Mouse (Mus musculus): ENCODE results near the gene Nme4.
A peak's percentile ranks its signal among the peaks of the same experiment; 100 is the strongest.

Gene Nme4

DNA sequence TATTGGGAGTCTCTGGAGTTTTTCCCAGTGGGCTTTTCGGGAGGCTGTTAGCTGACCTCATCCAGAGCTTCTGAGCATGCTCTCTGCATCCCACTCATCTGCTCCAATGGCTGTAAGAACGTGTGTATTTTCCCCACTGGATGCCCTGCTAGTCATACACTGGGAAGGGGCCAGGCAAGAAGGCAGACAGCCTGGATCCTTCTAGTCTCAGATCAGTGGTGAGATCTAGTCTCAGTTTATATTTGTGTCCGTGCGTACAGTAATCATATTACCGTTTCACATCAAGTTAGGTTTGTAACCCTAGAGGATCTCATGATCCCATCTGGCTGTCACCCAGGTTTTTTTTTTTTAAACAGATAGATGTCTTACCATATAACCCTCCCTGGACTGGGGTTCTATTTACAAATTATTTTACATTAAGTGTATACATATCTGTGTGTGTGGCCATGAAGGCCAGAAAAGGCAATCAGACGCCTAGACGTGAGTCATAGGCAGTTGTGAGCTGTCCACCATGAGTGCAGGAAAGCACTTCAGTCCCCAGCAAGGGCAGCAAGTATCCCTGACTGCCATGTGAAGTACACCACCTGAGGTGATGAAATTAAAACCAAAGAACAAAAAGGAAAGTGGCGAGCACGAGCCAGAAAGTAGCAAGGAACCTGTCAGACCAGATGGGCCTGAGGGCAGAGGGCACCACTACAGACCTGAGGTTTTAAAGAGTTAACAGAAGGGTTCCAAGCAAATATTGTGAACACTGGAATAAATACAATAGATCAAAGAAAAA lies 37.4 kb downstream of the Nme4 start:
- no peak for DNase-seq

DNA sequence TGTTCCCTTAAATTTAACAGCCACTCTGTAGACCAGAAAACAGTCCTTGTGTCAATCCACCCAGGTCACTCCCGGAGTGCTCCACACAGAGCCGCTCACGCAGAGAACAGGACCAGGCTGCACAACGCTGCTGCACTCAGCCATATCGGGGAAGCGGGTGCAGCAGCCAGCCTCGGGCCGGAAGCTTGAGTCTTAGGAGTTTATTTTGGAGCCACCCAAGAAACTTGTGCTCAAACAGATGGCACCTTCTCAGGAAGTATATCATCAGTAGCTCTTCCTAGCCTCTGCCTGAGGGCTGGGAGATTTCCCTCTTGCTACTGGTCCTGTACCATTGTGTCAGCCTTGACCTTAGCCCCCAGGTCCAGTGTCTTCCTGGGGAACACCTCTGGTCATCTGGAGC lies 38.1 kb downstream of the Nme4 start:
- DNase-seq, result no peak

DNA sequence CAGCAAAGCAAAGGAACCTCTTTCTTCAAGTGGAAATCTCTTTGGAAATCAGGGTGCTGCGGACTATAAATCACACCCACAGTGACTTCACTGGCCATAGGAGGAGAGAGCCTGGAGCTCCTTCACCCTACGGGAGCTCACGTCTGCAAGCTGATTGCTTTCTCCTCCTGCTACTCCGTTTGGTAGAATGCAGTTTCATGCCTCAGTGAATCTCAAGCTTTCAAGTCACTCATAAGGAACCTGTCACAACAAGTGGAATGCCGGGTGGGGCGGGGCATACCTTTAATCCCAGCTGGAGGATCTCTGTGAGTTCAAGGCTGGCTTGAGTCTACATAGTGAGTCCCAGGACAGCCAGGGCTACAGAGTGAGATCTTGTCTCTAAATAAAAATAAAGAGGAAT lies 40.2 kb downstream of the Nme4 start:
- DNase-seq, result peak; percentile 71

DNA sequence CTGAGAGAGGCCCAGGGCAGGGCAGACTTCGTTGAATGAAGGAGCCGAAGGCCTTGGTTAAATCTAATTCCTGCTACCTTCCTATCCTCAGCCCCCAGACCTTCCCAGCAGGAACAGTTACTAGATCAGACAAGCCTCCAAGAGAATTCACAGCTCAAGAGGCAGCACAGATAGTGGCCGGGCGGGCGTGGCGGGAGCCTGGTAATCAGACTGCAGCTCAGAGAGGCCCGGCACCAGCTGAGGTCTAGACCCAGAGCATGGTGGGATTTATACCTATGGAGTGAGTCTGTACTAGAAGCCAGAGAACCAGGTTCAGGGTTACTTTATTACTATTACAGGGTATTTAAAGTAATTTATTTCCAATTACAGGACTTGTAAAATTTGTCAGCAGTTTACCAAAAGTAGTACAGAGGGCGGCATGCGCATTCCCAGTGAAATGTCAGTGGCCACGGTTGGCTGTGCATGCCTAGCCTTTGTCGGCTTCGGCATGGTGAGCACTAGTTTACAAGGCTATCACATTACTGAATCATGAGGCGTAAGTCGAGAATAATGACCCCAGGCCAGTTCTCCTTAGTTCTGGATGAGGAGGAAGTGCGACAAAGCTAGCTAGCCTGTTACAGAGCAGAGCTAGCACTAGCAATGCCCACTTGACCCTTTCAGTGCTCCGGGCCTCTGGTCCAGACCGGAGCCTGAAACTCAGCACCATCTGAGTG lies 41.1 kb downstream of the Nme4 start:
- DNase-seq, result peak; percentile 68

DNA sequence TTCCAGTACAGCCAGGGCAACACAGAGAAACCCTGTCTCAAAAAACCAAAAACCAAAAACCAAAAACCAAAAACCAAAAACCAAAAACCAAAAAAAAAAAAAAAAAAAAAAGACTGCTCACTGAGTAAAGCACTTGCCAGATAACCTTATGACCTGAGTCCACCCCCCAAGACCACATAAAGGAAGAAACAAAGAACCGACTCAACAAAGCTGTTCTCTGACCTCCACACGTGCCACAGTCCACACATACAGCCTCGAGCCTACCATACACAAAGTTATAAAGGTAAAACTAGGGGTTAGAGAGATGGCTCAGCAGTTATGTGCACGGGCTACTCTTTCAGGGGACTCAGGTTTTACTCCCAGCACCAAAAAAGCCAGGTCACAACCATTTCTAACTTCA lies 42.7 kb downstream of the Nme4 start:
- DNase-seq, result no peak

DNA sequence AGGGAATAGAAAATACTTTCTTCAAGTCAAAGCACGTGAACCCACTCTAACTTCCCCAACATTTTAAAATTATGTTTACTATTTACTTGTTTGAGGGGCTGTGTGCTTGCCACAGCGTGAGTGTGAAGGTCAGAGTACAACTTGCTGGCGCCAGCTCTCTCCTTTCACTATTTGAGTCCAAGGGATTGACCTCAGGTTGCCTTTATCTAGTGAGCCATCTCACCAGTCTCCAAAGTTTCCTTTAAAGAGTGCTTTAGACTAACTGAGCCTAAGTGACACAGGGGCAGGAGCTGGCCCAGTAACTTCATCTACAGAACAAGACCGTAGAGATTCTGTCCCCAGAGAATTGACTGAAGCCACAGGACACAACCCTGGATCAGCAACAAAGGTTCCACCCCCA lies 43.3 kb downstream of the Nme4 start:
- DNase-seq, result peak; percentile 69

DNA sequence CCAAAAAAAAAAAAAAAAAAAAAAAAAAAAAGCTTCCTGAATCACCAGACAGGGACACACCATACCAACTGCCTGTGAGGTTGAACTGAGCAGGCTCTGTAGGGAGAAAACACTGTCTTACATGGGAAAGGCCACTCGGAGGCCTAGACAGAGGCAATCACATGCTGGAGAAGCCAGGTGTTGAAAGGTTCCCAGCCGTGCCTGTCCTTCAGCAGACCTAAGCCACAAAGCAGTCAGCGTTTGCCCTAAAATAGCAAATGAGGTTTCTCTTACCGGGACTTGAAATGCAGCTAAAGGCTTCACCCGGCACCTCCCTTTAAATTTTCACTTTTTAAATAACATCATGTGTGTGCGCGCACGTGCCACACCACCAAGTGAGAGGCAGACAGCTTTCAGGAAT lies 47.3 kb downstream of the Nme4 start:
- no peak for DNase-seq

DNA sequence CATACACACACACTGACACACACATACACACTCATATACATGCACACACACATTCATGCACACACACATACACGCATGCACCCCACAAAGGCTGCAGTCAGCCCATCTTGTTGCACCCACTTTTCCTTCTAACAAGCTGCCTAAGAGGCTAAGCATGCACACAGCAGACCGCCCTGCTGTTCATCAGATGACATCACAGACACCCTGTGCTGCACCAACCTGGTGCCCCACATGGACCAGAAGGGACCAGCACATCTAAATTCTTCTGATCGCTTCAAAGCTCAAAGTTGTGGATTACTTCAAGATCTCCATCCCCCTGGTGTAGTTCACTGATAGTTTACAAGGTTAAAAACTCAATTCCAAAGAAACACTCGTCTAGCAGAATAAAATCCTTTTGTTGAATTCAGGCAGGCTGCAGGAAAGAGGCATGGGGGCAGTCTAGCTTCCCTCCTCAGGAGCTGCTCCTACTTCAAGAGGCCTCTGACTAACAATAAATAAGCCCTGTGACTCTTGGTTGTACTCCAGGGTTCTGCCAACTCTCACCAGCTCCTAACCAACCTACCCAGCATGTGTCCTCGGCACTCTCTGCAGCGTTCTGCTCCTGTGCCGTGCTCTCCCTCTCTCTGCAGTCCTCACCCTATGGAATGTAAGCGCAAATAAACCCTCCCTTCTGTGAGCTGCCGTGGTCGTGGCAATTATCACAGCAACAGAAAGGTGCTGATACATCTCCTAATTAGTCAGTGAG lies 49.0 kb downstream of the Nme4 start:
- no peak for DNase-seq

DNA sequence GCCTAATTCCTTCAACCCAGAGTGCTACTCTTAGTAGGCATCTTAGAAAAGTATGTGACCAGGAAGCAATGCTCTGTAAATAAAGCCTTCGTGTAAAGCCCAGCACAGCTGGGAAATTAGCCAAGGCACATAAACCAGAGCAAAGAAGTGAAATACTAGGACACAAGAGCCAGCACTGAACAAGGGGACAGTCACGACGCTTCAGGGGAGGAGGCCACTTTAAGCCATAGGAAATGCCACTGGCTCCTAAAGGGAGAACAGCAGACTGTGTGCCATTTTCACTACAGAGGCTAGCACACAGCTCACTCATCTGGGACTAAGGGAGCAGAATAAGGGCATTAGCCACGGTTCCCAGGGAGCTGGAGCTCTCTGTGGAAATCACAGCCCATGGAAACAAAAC lies 50.1 kb downstream of the Nme4 start:
- no peak for DNase-seq

DNA sequence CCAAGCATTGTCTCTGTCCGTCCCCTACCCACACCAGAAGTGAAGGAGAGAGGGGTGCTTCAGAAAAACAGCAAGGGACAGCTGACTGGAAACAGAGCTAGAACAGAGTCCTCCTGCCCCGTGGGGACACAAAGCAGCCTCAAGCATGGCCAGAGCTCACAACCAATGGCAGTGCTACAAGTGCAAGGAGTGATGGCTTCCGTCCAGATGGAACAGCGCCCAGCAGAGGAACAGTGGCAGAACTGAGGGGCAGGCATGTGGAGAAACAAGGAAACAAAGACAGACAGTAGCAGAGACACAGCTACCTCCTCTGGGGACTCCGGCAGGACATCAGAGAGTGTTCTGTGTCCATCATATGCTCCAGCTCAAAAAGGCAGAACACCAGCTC lies 52.2 kb downstream of the Nme4 start:
- peak; percentile 88 for DNase-seq

DNA sequence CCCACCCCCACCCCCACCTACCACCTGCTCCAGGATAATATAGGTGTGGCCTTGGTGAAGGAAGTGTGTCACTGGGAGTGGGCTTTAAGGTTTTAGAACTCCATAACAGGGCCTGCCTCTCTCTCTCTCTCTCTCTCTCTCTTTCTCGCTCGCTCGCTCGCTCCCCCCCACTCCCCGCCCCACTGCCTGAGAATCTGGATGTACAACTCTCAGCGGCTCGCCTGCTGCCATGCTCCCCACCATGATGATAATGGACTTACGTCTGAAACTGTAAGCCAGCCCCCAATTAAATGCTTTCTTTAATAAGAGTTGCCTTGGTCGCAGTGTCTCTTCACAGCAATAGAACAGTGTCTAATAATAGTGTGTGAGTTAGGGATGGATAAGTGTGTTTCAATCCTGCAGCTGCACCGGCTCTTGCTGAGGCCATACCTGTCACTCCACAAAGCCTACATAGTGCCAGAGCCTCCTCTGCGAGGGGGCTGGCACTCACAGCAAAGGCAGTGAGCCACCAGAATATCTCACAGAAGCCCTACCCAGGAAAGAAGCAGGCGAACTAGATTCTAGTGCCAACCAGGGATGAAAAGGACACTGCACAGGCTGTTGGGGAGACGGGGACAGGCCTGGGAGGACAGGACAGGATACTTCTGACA lies 52.7 kb downstream of the Nme4 start:
- DNase-seq, result no peak
